Mouse (Mus musculus): ENCODE results near the gene Olfr1410. TPM values are rescaled to one million over a fixed set of nuclear protein-coding genes. Genes with fewer than 3 reads are reported as not detected.

The Olfr1410 gene
- total RNA-seq, 2 experiments from 2014 or later, result not detected

DNA sequence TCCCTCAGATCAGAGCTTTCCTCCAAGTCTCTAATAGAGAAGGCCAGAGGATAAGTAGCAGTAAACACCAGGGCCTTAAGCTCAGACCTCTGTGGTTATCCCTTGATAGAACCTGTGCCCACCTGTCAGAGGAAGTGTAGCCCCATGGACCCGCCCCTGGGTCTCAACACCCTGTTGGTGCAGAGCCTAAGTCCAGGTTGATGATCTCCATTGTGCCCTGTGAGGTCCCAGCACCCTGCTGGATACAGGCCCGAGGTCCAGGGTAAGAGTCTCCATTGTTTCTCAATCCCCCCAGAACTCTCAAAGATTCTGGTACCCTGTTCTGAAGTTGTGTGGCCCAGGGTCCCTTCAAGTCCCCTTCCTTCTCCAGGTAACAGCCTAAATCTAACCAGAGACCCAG is 40.5 kb downstream of the Olfr1410 start:
- Histone ChIP-seq H3K27ac (no peak overlapping the region), H3K4me3 (no peak overlapping the region)
- DNase-seq, result no peak
- no peak for TF ChIP-seq CTCF (IDR thresholded peaks at IDR 0.05)
- intact Hi-C loops (cut with DNase I), result loop anchor here (2.0 kb wide), 1 partner anchor 125 kb away; no protein-coding TSS in a partner anchor

DNA sequence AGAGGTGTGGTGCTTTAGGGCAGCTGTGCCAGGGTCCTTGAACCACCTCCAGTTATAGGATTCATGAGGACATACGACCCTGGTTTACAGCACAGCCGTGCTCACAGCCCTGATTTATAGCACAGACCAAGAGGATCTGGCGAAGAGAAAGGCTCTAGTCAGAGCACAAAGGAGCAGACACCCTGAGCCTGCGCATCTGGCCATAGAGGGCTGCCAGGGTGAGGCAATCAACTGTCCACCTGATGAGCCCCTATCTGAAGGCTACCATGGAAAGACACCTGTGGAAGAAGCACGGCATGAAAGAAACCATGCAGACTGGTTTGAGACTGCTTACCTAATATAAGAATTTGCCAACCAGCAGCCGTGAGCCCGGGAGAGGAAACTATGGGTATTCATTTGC is 41.0 kb downstream of the Olfr1410 start:
- no peak for TF ChIP-seq CTCF (IDR thresholded peaks at IDR 0.05)
- no peak overlapping the region for H3K4me3 ChIP-seq
- intact Hi-C loops (cut with DNase I), result loop anchor here (2.0 kb wide), 1 partner anchor 126 kb away; no protein-coding TSS in a partner anchor
- no peak for DNase-seq
- no peak overlapping the region for H3K27ac ChIP-seq

DNA sequence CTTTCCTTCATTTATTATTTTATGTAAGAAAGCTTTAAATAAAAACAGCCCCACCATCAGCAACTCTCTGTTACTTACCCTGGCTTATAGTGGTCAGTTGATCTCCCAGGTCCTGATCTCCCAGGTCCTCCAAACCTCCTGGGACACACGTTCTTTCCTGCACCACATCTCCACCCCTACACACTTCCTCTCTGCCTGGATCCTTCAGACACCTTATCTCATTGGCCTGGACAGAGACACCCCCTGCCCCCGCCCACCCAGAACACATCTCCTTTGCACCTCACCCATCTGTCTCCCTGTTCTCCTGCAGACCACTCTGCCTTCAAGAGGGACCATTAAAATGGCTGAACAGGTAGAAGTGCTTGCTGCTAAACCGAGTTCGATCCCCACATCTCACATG is 41.4 kb downstream of the Olfr1410 start:
- Histone ChIP-seq H3K27ac (no peak overlapping the region), H3K4me3 (no peak overlapping the region)
- no peak for DNase-seq
- intact Hi-C loops (cut with DNase I), result loop anchor here (2.0 kb wide), 1 partner anchor 126 kb away; no protein-coding TSS in a partner anchor
- TF ChIP-seq CTCF (IDR thresholded peaks at IDR 0.05), result no peak

DNA sequence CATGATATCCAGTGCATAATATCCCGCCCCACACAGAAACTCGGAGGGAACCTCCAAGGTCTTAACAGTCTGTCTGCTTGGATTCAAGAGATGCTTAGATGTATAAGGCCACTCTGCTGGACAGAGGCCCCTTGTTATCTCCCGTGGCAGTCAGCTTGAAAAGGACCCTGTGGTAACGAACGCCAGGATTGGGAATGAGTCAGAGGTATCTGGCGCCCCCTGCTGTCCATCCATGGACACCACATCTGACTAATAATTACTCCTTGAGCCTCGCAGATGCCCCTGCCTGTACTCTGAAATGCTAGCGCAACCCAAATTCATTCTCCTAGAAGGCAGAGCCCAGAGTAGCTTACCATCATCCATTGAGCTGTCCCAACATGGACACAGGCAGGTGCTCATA is 42.2 kb downstream of the Olfr1410 start:
- intact Hi-C loops (cut with DNase I), result loop anchor here (1.0 to 2.0 kb wide), 3 partner anchors 127 to 247 kb away; no protein-coding TSS in a partner anchor
- DNase-seq, result peak; percentile 68
- Histone ChIP-seq H3K27ac (no peak overlapping the region), H3K4me3 (peak overlapping the region; percentile 45)
- TF ChIP-seq CTCF (IDR thresholded peaks at IDR 0.05), result peak; percentile 89; the same call in 1 of the 2 replicates

DNA sequence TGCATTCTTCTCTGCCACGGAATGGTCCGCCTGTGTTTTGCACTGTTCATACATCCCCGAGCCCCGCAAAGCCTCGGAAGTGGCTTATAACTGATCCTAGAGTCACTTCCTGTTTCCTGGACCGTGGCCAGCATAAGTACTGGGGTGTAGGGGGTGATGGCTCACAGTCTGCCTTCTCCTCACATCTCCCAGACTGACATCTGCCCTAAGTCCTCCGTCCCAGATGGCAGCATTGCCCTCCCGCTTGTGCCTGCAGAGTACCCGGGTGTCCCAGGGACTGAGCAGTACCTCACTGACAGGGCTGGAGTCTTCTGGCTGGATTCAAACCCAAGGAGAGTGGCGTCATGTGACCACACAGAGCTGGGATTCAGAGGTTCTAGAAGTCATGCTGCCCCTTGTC is 42.6 kb downstream of the Olfr1410 start:
- intact Hi-C loops (cut with DNase I), result loop anchor here (1.0 to 2.0 kb wide), 2 partner anchors 185 to 247 kb away; no protein-coding TSS in a partner anchor
- Histone ChIP-seq H3K4me3 (no peak overlapping the region), H3K27ac (peak overlapping the region; percentile 51; the same call in 1 of the 2 replicates)
- DNase-seq, result no peak
- no peak for TF ChIP-seq CTCF (IDR thresholded peaks at IDR 0.05)

DNA sequence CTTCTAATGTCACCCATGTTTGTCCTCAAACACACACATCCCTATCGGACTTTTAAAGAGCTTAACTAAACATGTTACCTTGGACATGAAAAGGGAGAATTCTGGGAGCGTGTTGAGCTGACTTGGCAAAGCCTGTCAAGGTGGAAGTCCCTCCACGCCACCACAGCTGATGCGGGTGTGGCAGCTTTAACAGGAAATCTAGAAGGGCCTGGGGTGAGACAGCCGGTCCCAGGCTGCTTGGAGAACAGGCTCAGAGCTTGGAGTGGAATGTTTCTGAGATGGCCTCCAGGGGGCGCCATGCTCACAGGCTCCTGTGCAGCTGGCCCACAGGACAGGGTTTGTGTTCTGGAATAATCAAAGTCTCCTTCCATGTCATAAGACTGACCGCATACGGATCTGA is 43.1 kb downstream of the Olfr1410 start, which contains the start of gene Otos:
Gene Otos, minus strand, starts transcription at position 169 of the 400 bp plus-strand sequence.
- intact Hi-C loops (cut with DNase I), result loop anchor here (1.0 to 2.0 kb wide), 2 partner anchors 185 to 246 kb away; no protein-coding TSS in a partner anchor
- Histone ChIP-seq H3K4me3 (peak within 1 kb of the TSS; percentile 45), H3K27ac (peak within 1 kb of the TSS; percentile 65)
- peak; percentile 85 for DNase-seq
- peak; percentile 93 for TF ChIP-seq CTCF (IDR thresholded peaks at IDR 0.05)

DNA sequence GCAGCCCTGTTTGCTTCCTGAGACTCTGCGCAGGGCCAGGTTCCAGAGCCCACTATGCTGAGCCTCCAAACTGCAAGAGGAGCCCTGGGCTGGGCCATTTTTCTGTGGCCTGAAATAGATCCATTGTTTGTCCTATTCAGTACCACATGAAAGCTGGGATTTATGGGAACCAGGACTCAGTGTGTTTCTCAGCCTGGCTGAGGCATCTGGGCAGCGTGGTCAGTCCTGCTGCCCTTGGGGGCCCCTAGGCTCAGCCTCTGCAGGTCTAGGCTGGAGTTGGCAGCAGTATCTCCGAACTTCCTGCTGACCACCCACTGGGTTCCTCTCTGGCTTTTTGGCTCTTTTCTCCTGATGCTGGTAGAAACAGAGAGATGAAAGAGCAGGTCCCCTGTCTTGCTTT is 45.9 kb downstream of the Olfr1410 start:
- intact Hi-C loops (cut with DNase I), result no loop called here
- no peak overlapping the region for H3K27ac ChIP-seq
- no peak for DNase-seq
- no peak overlapping the region for H3K4me3 ChIP-seq
- TF ChIP-seq CTCF (IDR thresholded peaks at IDR 0.05), result no peak

DNA sequence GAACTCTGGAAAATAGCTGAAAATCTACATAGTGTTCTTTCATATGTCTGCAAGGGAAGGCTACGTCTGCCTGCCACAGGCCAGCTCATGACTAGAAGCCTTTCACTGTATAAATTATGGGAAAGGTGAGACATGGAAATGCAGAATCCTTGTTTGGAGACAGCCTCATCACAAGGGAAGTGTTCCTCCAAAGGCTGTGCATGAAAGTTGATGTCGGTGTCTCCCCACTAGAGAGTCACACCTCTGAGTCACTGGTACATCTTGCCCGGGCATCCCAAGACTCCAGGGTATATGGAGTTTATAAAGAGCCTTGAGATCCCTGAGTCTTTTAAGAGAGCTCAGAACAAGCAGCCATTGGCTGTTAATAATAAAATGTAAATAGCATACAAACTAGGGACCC is 47.6 kb downstream of the Olfr1410 start:
- intact Hi-C loops (cut with DNase I), result no loop called here
- TF ChIP-seq CTCF (IDR thresholded peaks at IDR 0.05), result no peak
- Histone ChIP-seq H3K4me3 (no peak overlapping the region), H3K27ac (no peak overlapping the region)
- no peak for DNase-seq

DNA sequence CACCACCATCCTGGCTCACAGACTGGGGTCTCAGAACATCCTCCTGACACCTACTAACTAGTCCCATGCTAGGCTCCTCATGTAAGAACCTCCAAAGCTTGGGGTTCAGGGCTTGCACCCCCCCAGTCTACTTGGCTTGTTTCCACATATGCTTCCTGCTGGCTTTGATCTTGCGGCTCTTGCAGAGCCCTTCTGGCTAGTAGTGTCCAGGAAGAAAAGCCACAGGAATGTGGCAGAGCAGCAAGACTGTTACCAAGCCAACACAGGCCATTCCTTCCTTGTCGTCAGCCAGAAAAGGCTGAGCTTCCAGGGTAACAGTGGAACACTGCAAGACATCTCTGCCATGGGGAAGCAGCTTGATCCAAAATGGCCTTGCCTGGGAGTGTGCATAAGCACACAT is 49.1 kb downstream of the Olfr1410 start:
- Histone ChIP-seq H3K27ac (no peak overlapping the region), H3K4me3 (no peak overlapping the region)
- DNase-seq, result no peak
- no peak for TF ChIP-seq CTCF (IDR thresholded peaks at IDR 0.05)
- intact Hi-C loops (cut with DNase I), result no loop called here

DNA sequence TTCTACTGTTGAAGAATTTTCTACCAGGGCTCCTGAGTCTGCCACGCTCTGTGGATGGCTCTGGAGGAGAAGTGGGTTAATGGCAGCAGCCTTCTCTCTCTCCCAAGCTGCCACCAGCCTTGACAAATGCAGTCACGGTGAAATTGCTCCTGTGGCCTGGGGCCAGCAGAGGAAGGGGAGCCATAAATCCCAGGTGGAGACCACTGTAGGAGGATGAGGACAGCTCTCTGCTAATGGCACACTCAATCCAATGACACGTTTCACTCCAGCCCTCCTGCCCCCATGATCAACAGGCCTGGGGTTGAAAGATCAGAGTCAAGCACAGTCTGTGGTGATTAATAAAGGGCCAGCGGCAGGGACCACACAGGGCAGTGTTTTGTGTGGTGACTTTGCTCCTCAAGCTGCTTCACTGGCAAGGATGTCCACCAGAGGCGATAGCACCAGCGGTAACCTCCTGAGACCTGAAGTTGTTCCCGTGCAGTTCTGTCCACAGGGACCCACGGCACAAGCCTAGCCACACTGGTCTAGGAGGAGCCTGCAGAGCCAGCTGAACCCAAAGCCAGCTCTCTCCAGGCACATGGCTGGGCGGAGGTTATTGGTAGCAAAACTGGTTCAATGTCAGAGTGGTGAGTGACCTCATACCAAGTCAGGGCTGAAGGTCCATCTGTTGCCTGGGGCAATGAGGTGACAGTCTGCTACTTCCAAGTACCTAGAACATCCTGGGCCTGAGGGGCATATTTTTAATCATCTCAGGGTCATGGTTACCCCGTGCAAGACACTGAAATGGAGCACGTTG is 51.6 kb downstream of the Olfr1410 start:
- TF ChIP-seq CTCF (IDR thresholded peaks at IDR 0.05), result no peak
- H3K4me3 ChIP-seq, result no peak overlapping the region
- intact Hi-C loops (cut with DNase I), result no loop called here
- no peak overlapping the region for H3K27ac ChIP-seq
- DNase-seq, result no peak

DNA sequence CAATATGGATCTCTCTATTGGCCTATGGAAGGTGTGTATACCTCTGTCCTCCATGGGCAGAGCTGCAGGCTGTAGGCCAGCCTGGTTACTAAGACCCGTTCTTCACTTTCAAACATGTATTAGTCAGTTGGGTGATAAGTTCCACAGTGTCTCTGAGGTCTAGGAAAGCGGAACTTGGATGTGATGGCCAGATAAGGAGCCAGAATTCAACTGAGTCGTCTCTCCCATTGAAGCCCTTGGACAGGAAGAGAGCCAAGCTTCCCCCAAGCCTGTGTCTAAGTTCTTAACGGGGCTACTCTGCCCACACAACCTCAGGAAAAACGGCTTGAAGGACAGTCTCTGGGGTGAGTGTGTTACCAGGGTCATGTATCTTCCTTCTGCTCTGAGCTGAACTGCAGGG is 53.8 kb downstream of the Olfr1410 start:
- no peak for TF ChIP-seq CTCF (IDR thresholded peaks at IDR 0.05)
- DNase-seq, result no peak
- no peak overlapping the region for H3K4me3 ChIP-seq
- intact Hi-C loops (cut with DNase I), result no loop called here
- H3K27ac ChIP-seq, result no peak overlapping the region

Other genes with a start within 250 kb of the Olfr1410 start
- gene Ndufa10, start 131.9 kb upstream of the Olfr1410 start, total RNA-seq (2021), result 100 to 1,000 TPM; 416 to 545 TPM
- not detected for gene Olfr1416, start 120.7 kb upstream of the Olfr1410 start, total RNA-seq (2021)
- gene Olfr1415, start 109.7 kb upstream of the Olfr1410 start, total RNA-seq (2021), result not detected
- gene Olfr1414, start 87.1 kb upstream of the Olfr1410 start, total RNA-seq (2021), result not detected
- gene Olfr1413, start 34.5 kb upstream of the Olfr1410 start, total RNA-seq (2021), result not detected
- gene Olfr1412, start 20.0 kb upstream of the Olfr1410 start, total RNA-seq (2021), result not detected
- gene Olfr1411, start 11.4 kb upstream of the Olfr1410 start, total RNA-seq (2021), result not detected
- not detected for gene Olfr12, start 12.0 kb downstream of the Olfr1410 start, total RNA-seq (2021)
- 100 to 1,000 TPM; 171 to 192 TPM for gene Cops9, start 36.2 kb downstream of the Olfr1410 start, total RNA-seq (2021)
- not detected for gene Otos, start 43.1 kb downstream of the Olfr1410 start, total RNA-seq (2021)
- 100 to 1,000 TPM; 214 to 256 TPM for gene Gpc1, start 225.9 kb downstream of the Olfr1410 start, total RNA-seq (2021)